Mouse (Mus musculus): Measurements from ENCODE around the gene Kalrn. TPM values are rescaled to one million over a fixed set of nuclear protein-coding genes. Genes with fewer than 3 reads are reported as not detected.

Kalrn gene
- total RNA-seq, 2 experiments from 2014 or later, result 22.6 to 24.6 TPM

- no peak for DNase-seq (ENCODE audit: low spot score in 2 of 2)
These were observed 67.3 kb downstream of the Kalrn start for GRCm38 (mm10) chr16:34506048-34506447.

GRCm38 (mm10) chr16:34504250-34504649 lies 69.1 kb downstream of the Kalrn start:
- no peak for DNase-seq (ENCODE audit: low spot score in 2 of 2)

GRCm38 (mm10) chr16:34502110-34502509 lies 71.2 kb downstream of the Kalrn start:
- DNase-seq (ENCODE audit: low spot score in 2 of 2), result no peak

GRCm38 (mm10) chr16:34494741-34495140 lies 78.6 kb downstream of the Kalrn start:
- DNase-seq (ENCODE audit: low spot score in 2 of 2), result no peak

- no peak for DNase-seq (ENCODE audit: low spot score in 2 of 2)
These were observed 79.4 kb downstream of the Kalrn start for GRCm38 (mm10) chr16:34493914-34494313.

GRCm38 (mm10) chr16:34491225-34491624 lies 82.1 kb downstream of the Kalrn start:
- no peak for DNase-seq (ENCODE audit: low spot score in 2 of 2)

- no peak for DNase-seq (ENCODE audit: low spot score in 2 of 2)
These were observed 82.8 kb downstream of the Kalrn start for GRCm38 (mm10) chr16:34490506-34490905.

GRCm38 (mm10) chr16:34489805-34490325 lies 83.5 kb downstream of the Kalrn start:
- DNase-seq (ENCODE audit: low spot score in 2 of 2), result no peak

- DNase-seq (ENCODE audit: low spot score in 2 of 2), result no peak
These were observed 85.5 kb downstream of the Kalrn start for GRCm38 (mm10) chr16:34487823-34488222.

- no peak for DNase-seq (ENCODE audit: low spot score in 2 of 2)
These were observed 86.1 kb downstream of the Kalrn start for GRCm38 (mm10) chr16:34487268-34487667.

- DNase-seq (ENCODE audit: low spot score in 2 of 2), result no peak
These were observed 87.8 kb downstream of the Kalrn start for GRCm38 (mm10) chr16:34485483-34485882.

- DNase-seq (ENCODE audit: low spot score in 2 of 2), result no peak
These were observed 88.4 kb downstream of the Kalrn start for GRCm38 (mm10) chr16:34484921-34485320.

- DNase-seq (ENCODE audit: low spot score in 2 of 2), result no peak
These were observed 89.1 kb downstream of the Kalrn start for GRCm38 (mm10) chr16:34484213-34484612.

GRCm38 (mm10) chr16:34483716-34484115 lies 89.6 kb downstream of the Kalrn start:
- no peak for DNase-seq (ENCODE audit: low spot score in 2 of 2)

GRCm38 (mm10) chr16:34474741-34475140 lies 98.6 kb downstream of the Kalrn start:
- no peak for DNase-seq (ENCODE audit: low spot score in 2 of 2)

- DNase-seq (ENCODE audit: low spot score in 2 of 2), result no peak
These were observed 99.4 kb downstream of the Kalrn start for GRCm38 (mm10) chr16:34473891-34474290.

- DNase-seq (ENCODE audit: low spot score in 2 of 2), result no peak
These were observed 101.9 kb downstream of the Kalrn start for GRCm38 (mm10) chr16:34471441-34471840.

- no peak for DNase-seq (ENCODE audit: low spot score in 2 of 2)
These were observed 103.0 kb downstream of the Kalrn start for GRCm38 (mm10) chr16:34470343-34470742.

- DNase-seq (ENCODE audit: low spot score in 2 of 2), result no peak
These were observed 104.0 kb downstream of the Kalrn start for GRCm38 (mm10) chr16:34469277-34469868.

GRCm38 (mm10) chr16:34466649-34467048 lies 106.7 kb downstream of the Kalrn start:
- DNase-seq (ENCODE audit: low spot score in 2 of 2), result no peak

GRCm38 (mm10) chr16:34456314-34456713 lies 117.0 kb downstream of the Kalrn start:
- peak in 1 of 2 experiments; percentile 21 for DNase-seq (ENCODE audit: low spot score in 2 of 2)

- no peak for DNase-seq (ENCODE audit: low spot score in 2 of 2)
These were observed 127.7 kb downstream of the Kalrn start for GRCm38 (mm10) chr16:34445666-34446065.

GRCm38 (mm10) chr16:34441704-34442103 lies 131.6 kb downstream of the Kalrn start:
- DNase-seq (ENCODE audit: low spot score in 2 of 2), result no peak
